Mouse (Mus musculus) MEL (cell line): ENCODE data around the gene Rsbn1. TPM values are rescaled to one million over a fixed set of nuclear protein-coding genes. Genes with fewer than 3 reads are reported as not detected.

Source experiments
- DNase-seq: peaks from one replicate; pipeline ENCODE4 v3.0.0; 2011; ENCODE audit warnings: low read depth, low spot score
- H3K27ac ChIP-seq: 2 replicates; pipeline ENCODE4 v1.5.1; 2012; ENCODE audit warnings: low read depth, mild to moderate bottlenecking, control low read depth, low read length, moderate library complexity; ENCODE audit not compliant: control insufficient read depth
- H3K27me3 ChIP-seq, 2 experiments: fragments of 150-350 bp in 1 of 2; sonication (generic) in 1 of 2; 2 replicates each; pipeline ENCODE4 v1.6.1; 2012; ENCODE audit warnings: low read length in 2 of 2, mild to moderate bottlenecking in 2 of 2, improper control_type of control experiment in 1 of 2, moderate library complexity in 1 of 2; ENCODE audit not compliant: insufficient read depth in 2 of 2, control insufficient read depth in 1 of 2
- H3K36me3 ChIP-seq, 2 experiments: 2 replicates each; pipeline ENCODE4 v1.6.1; 2012 to 2014; ENCODE audit warnings: low read length in 2 of 2, improper control_type of control experiment in 1 of 2, inconsistent platforms in 1 of 2, mild to moderate bottlenecking in 1 of 2; ENCODE audit not compliant: insufficient read depth in 2 of 2, control insufficient read depth in 1 of 2
- H3K4me1 ChIP-seq, 2 experiments: fragments of 150-350 bp in 1 of 2; sonication (generic) in 1 of 2; 2 replicates each; pipeline ENCODE4 v1.6.1; 2012; ENCODE audit warnings: low read length in 2 of 2, improper control_type of control experiment in 1 of 2, mild to moderate bottlenecking in 1 of 2; ENCODE audit not compliant: insufficient read depth in 2 of 2, control insufficient read depth in 1 of 2
- H3K4me3 ChIP-seq, 2 experiments: fragments of 150-350 bp in 1 of 2; sonication (generic) in 1 of 2; 2 replicates each; pipeline ENCODE4 v1.5.1; 2012; ENCODE audit warnings: low read depth in 2 of 2, low read length in 2 of 2, mild to moderate bottlenecking in 2 of 2, moderate library complexity in 2 of 2, control low read depth in 1 of 2, improper control_type of control experiment in 1 of 2; ENCODE audit not compliant: control insufficient read depth in 1 of 2, insufficient read depth in 1 of 2
- H3K79me2 ChIP-seq: 2 replicates; pipeline ENCODE4 v1.6.1; 2012; ENCODE audit warnings: mild to moderate bottlenecking, low read length, moderate library complexity; ENCODE audit not compliant: control insufficient read depth, poor library complexity, insufficient read depth
- H3K9ac ChIP-seq: 2 replicates; pipeline ENCODE4 v1.6.1; 2012; ENCODE audit warnings: low read depth, mild to moderate bottlenecking, control low read depth, low read length, moderate library complexity; ENCODE audit not compliant: control insufficient read depth, poor library complexity, severe bottlenecking
- H3K9me3 ChIP-seq: fragments of 150-350 bp; sonication (generic); replicated peaks from 2 replicates; pipeline ENCODE4 v1.6.1; 2012; ENCODE audit warnings: mild to moderate bottlenecking, low read length, improper control_type of control experiment, moderate library complexity; ENCODE audit not compliant: insufficient read depth
- BHLHE40 ChIP-seq: IDR thresholded peaks from 2 replicates; pipeline ENCODE4 v1.6.1; 2012; ENCODE audit warnings: low read depth, mild to moderate bottlenecking, inconsistent platforms, low read length, improper control_type of control experiment, borderline replicate concordance
- CTCF ChIP-seq, 3 experiments: IDR thresholded peaks in 2 of 3; conservative IDR thresholded peaks in 1 of 3; 2 replicates each; pipeline ENCODE4 v1.5.1; 2011 to 2012; ENCODE audit warnings: low read length in 3 of 3, low read depth in 2 of 3, mild to moderate bottlenecking in 2 of 3, improper control_type of control experiment in 1 of 3, inconsistent platforms in 1 of 3, mixed read lengths in 1 of 3, moderate library complexity in 1 of 3; ENCODE audit not compliant: control insufficient read depth in 1 of 3, insufficient read depth in 1 of 3, poor library complexity in 1 of 3, severe bottlenecking in 1 of 3
- ELF1 ChIP-seq: IDR thresholded peaks from 2 replicates; pipeline ENCODE4 v1.6.1; 2014; ENCODE audit warnings: low read depth, mild to moderate bottlenecking, inconsistent platforms, low read length, improper control_type of control experiment, moderate library complexity
- EP300 ChIP-seq, 2 experiments: IDR thresholded peaks; 2 replicates each; pipeline ENCODE4 v1.6.1; 2011; ENCODE audit warnings: improper control_type of control experiment in 2 of 2, low read length in 2 of 2, low read depth in 1 of 2, mild to moderate bottlenecking in 1 of 2
- ETS1 ChIP-seq: IDR thresholded peaks from 2 replicates; pipeline ENCODE4 v1.6.1; 2012; ENCODE audit warnings: low read depth, mild to moderate bottlenecking, inconsistent platforms, low read length, improper control_type of control experiment, moderate library complexity
- HCFC1 ChIP-seq: IDR thresholded peaks from 2 replicates; pipeline ENCODE4 v1.6.1; 2012; ENCODE audit warnings: low read depth, mild to moderate bottlenecking, inconsistent platforms, low read length, improper control_type of control experiment, moderate library complexity
- MAFK ChIP-seq: IDR thresholded peaks from 2 replicates; pipeline ENCODE4 v1.6.1; 2011; ENCODE audit warnings: low read depth, mild to moderate bottlenecking, low read length, improper control_type of control experiment, borderline replicate concordance
- MAX ChIP-seq: IDR thresholded peaks from 2 replicates; pipeline ENCODE4 v1.6.1; 2011; ENCODE audit warnings: low read length, improper control_type of control experiment
- MEF2A ChIP-seq: IDR thresholded peaks from 2 replicates; pipeline ENCODE4 v1.6.1; 2014; ENCODE audit warnings: low read depth, mild to moderate bottlenecking, inconsistent platforms, low read length, improper control_type of control experiment; ENCODE audit not compliant: poor library complexity, insufficient replicate concordance, severe bottlenecking; ENCODE audit errors: extremely low read depth
- MYC ChIP-seq: IDR thresholded peaks from 2 replicates; pipeline ENCODE4 v1.6.1; 2011; ENCODE audit warnings: low read depth, mild to moderate bottlenecking, low read length, improper control_type of control experiment, moderate library complexity
- NELFE ChIP-seq: IDR thresholded peaks from 2 replicates; pipeline ENCODE4 v1.6.1; 2011; ENCODE audit warnings: low read depth, low read length, improper control_type of control experiment
- POLR2AphosphoS2 ChIP-seq: IDR thresholded peaks from 2 replicates; pipeline ENCODE4 v1.6.1; 2011; ENCODE audit warnings: low read length, improper control_type of control experiment
- RAD21 ChIP-seq: IDR thresholded peaks from 2 replicates; pipeline ENCODE4 v1.6.1; 2011; ENCODE audit warnings: mild to moderate bottlenecking, low read depth, low read length, improper control_type of control experiment
- RCOR1 ChIP-seq: IDR thresholded peaks from 2 replicates; pipeline ENCODE4 v1.6.1; 2012; ENCODE audit warnings: low read depth, mild to moderate bottlenecking, inconsistent platforms, low read length, improper control_type of control experiment
- SIN3A ChIP-seq: IDR thresholded peaks from 2 replicates; pipeline ENCODE4 v1.6.1; 2012; ENCODE audit warnings: low read length, improper control_type of control experiment, inconsistent platforms
- SMC3 ChIP-seq: IDR thresholded peaks from 2 replicates; pipeline ENCODE4 v1.6.1; 2011; ENCODE audit warnings: low read depth, low read length, improper control_type of control experiment
- TBP ChIP-seq: IDR thresholded peaks from 2 replicates; pipeline ENCODE4 v1.8.0; 2011; ENCODE audit warnings: low read depth, low read length, improper control_type of control experiment
- ZC3H11A ChIP-seq: IDR thresholded peaks from 2 replicates; pipeline ENCODE4 v1.6.1; 2012; ENCODE audit warnings: low read depth, mild to moderate bottlenecking, inconsistent platforms, low read length, improper control_type of control experiment
- ZMIZ1 ChIP-seq: IDR thresholded peaks from 2 replicates; pipeline ENCODE4 v1.6.1; 2012; ENCODE audit warnings: low read depth, mild to moderate bottlenecking, inconsistent platforms, low read length, improper control_type of control experiment, moderate library complexity
- ZNF384 ChIP-seq: IDR thresholded peaks from 2 replicates; pipeline ENCODE4 v1.6.1; 2012; ENCODE audit warnings: low read depth, mild to moderate bottlenecking, inconsistent platforms, low read length, improper control_type of control experiment
- polyA plus RNA-seq, 2 experiments: library from polyadenylated mRNA; stranded (reverse) in 1 of 2; unstranded in 1 of 2; fragments of >175 nt in 1 of 2; fragments of >200 nt in 1 of 2; gene quantifications; 2 replicates each; pipeline versions ENCODE4 v1.2.1 to v1.2.4; 2012; ENCODE audit warnings: low replicate concordance in 2 of 2, low read depth in 1 of 2; ENCODE audit not compliant: insufficient read length in 2 of 2, insufficient read depth in 1 of 2, missing spikeins in 1 of 2
- total RNA-seq: library from RNA; depleted of rRNA; stranded (reverse); fragments of 300-350 nt; gene quantifications from 2 replicates; pipeline ENCODE4 v1.2.3, GENCODE M21; 2012

Gene Rsbn1
- total and polyA plus RNA-seq, 3 experiments, result 10.5 to 37.3 (median 10.8) TPM

GRCm38 (mm10) chr3:103874329-103874728 lies 39.6 kb upstream of the Rsbn1 start:
- TF ChIP-seq EP300 (IDR thresholded peaks at IDR 0.05; ENCODE audit: low read depth in 1 of 2, low read length in 2 of 2), result peak in 1 of 2 experiments; percentile 35; a peak in 1 of 4 replicates
- TF ChIP-seq MAFK, result no peak
- no peaks in the 10 kb centered on the region for H3K79me2 ChIP-seq
- peak overlapping the region in 1 of 2 experiments; percentile 29; a peak in 2 of 4 replicates for H3K4me3 ChIP-seq
- peaks cover 0 to 7% of the 10 kb centered on the region in 2 experiments; a peak in 2 of 4 replicates for H3K4me1 ChIP-seq
- DNase-seq, result peak; percentile 44
- no peak overlapping the region for H3K27ac ChIP-seq
- H3K9me3 ChIP-seq, result no peaks in the 10 kb centered on the region
- H3K27me3 ChIP-seq, result no peaks in the 10 kb centered on the region; a peak in 2 of 4 replicates
- peak overlapping the region; percentile 43; the same call in 1 of the 2 replicates for H3K9ac ChIP-seq
- H3K36me3 ChIP-seq, result no peaks in the 10 kb centered on the region; a peak in 1 of 4 replicates

GRCm38 (mm10) chr3:103885946-103886345 lies 28.0 kb upstream of the Rsbn1 start:
- Histone ChIP-seq H3K36me3 (no peaks in the 10 kb centered on the region), H3K27ac (no peak overlapping the region), H3K4me3 (no peak overlapping the region), H3K9me3 (no peaks in the 10 kb centered on the region), H3K27me3 (peaks cover under 1 to 1% of the 10 kb centered on the region in 2 experiments; a peak in 3 of 4 replicates), H3K79me2 (no peaks in the 10 kb centered on the region), H3K4me1 (no peaks in the 10 kb centered on the region), H3K9ac (no peak overlapping the region)
- DNase-seq, result no peak
- TF ChIP-seq RCOR1 (no peak), POLR2AphosphoS2 (no peak), HCFC1 (no peak), BHLHE40 (no peak), ETS1 (no peak), SMC3 (no peak), ELF1 (no peak)

- Histone ChIP-seq H3K79me2 (no peaks in the 10 kb centered on the region), H3K36me3 (no peaks in the 10 kb centered on the region), H3K9me3 (no peaks in the 10 kb centered on the region), H3K27ac (no peak overlapping the region), H3K4me3 (no peak overlapping the region), H3K4me1 (no peaks in the 10 kb centered on the region), H3K9ac (no peak overlapping the region), H3K27me3 (peaks cover 1 to 2% of the 10 kb centered on the region in 2 experiments; a peak in 3 of 4 replicates)
- DNase-seq, result peak; percentile 76
- TF ChIP-seq ZNF384 (peak; percentile 10; the same call in 1 of the 2 replicates), TBP (no peak), EP300 (IDR thresholded peaks at IDR 0.05; ENCODE audit: low read depth in 1 of 2, low read length in 2 of 2) (no peak), SIN3A (0 out of 2 replicates have a peak, but pooled peaks have one; percentile 16), MEF2A (no peak), POLR2AphosphoS2 (no peak), NELFE (no peak), SMC3 (peak; percentile 95), MAFK (0 out of 2 replicates have a peak, but pooled peaks have one; percentile 11), ZC3H11A (peak; percentile 83), MYC (no peak), RAD21 (peak; percentile 84), CTCF (IDR thresholded peaks at IDR 0.05 in 2 of 3, conservative IDR thresholded peaks at IDR 0.05 in 1 of 3; ENCODE audit: control insufficient read depth in 1 of 3, insufficient read depth in 1 of 3, low read depth in 2 of 3, low read length in 3 of 3, poor library complexity in 1 of 3, severe bottlenecking in 1 of 3) (peak in 2 of 3 experiments; percentile 45 to 82; a peak in 4 of 6 replicates), MAX (no peak), ZMIZ1 (no peak)
Measured at GRCm38 (mm10) chr3:103887581-103887980, 26.3 kb upstream of the Rsbn1 start.
